Comparison of ENCODE assay signal across 9 mouse cellular contexts in genomic region chr5:115790436-115790835, GRCm38 (mm10). TPM values are rescaled to one million over a fixed set of nuclear protein-coding genes. Genes with fewer than 3 reads are reported as not detected.
DNase-seq lines count a peak whose midpoint lies in the region; ATAC-seq lines count a peak whose summit lies in the region.
"Had no signal": no experiment of that assay in that cellular context is flagged by ENCODE, and none has a peak within 500 bp of the region (broad histone marks: within the 10 kb centered on the region; RNA-seq: fewer than 3 reads in every experiment).

No protein-coding gene starts in this region.

- DNase-seq in heart, adult 18-20 months = peak; percentile 49 to 76
- peak; percentile 83 for DNase-seq in adipocyte (ENCODE audit: low spot score)
- DNase-seq in cerebellum, postnatal 4 days (ENCODE audit: low spot score in 2 of 2) = peak; percentile 63 to 64
- DNase-seq in gastrocnemius, postnatal 36 days = peak; percentile 19 to 25
- DNase-seq in layer of hippocampus, adult 9-11 months = peak; percentile 56
- DNase-seq in spleen, postnatal 10 days (ENCODE audit: low spot score in 2 of 2) = peak; percentile 28 to 69

- intact Hi-C loops in gastrocnemius, postnatal 36 days (cut with DNase I) = no loop called here

- no peaks in the 10 kb centered on the region for H3K4me1 ChIP-seq in heart, embryonic 11.5 days (ENCODE audit: control insufficient read depth, insufficient read depth, low read length)
- H3K4me1 ChIP-seq: megakaryocyte, embryonic 14.5 days had no signal

- H3K27ac ChIP-seq in heart, embryonic 11.5 days (ENCODE audit: low read depth, low read length) = no peak overlapping the region

- H3K9me3 ChIP-seq in heart, embryonic 11.5 days (replicated peaks; ENCODE audit: control insufficient read depth, low read length) = no peaks in the 10 kb centered on the region

- no peak overlapping the region for H3K4me3 ChIP-seq in heart, embryonic 11.5 days (ENCODE audit: low read depth, low read length)
- H3K4me3 ChIP-seq: megakaryocyte, embryonic 14.5 days had no signal

- 7% methylated on average over 3 of the region's 3 CpGs for WGBS in heart, embryonic 11.5 days (ENCODE audit: insufficient replicate concordance)

- ATAC-seq in heart, embryonic 11.5 days (replicated peaks; ENCODE audit: insufficient number of reproducible peaks, low FRiP score, low TSS enrichment) = no peak
- peak; percentile 82 for ATAC-seq in megakaryocyte progenitor cell, adult 5-6 weeks (replicated peaks; ENCODE audit: poor library complexity)

- H3K27me3 ChIP-seq in heart, embryonic 11.5 days (ENCODE audit: control insufficient read depth, insufficient read depth, low read length) = no peaks in the 10 kb centered on the region
- H3K27me3 ChIP-seq: megakaryocyte, embryonic 14.5 days had no signal

- H3K4me2 ChIP-seq in heart, embryonic 11.5 days = no peak overlapping the region

- H3K9ac ChIP-seq in heart, embryonic 11.5 days (ENCODE audit: low read depth, low read length) = no peak overlapping the region

- no peaks in the 10 kb centered on the region for H3K36me3 ChIP-seq in heart, embryonic 11.5 days (ENCODE audit: control insufficient read depth, insufficient read depth, low read length)

RNA-seq across cellular contexts. Expression of gene Cit, which starts 54.6 kb away (rescaled TPM):
- total RNA-seq in heart, adult 18-20 months (2021) = 1 to 10 TPM in 1 of 2 experiments, under 1 TPM in 1; 0.77 to 1.0 TPM
- polyA plus RNA-seq in heart, embryonic 11.5 days (2014; fragmentation: Nextera tagmentation; extraction: Ambion mirVana) = 21.8 and 33.1 TPM in 2 replicates
- 1 to 10 TPM in 1 of 2 experiments, under 1 TPM in 1; 0.69 to 1.2 TPM for total RNA-seq in gastrocnemius, postnatal 36 days (2021)
- 21.5 and 29.3 TPM in 2 replicates for total RNA-seq in megakaryocyte progenitor cell, adult 5-6 weeks (2015)
- total RNA-seq in megakaryocyte progenitor cell, adult 5-6 weeks (2017) = 22.3 and 49.3 TPM in 2 replicates

RNA-seq across cellular contexts. Expression of gene Bicdl1, which starts 59.0 kb away (rescaled TPM):
- total RNA-seq in heart, adult 18-20 months (2021) = 1 to 10 TPM; 8.0 to 8.3 TPM
- 4.4 and 6.6 TPM in 2 replicates for polyA plus RNA-seq in heart, embryonic 11.5 days (2014; fragmentation: Nextera tagmentation; extraction: Ambion mirVana)
- total RNA-seq in gastrocnemius, postnatal 36 days (2021) = 1 to 10 TPM; 2.6 to 3.6 TPM
- 0.39 and 1.7 TPM in 2 replicates for total RNA-seq in megakaryocyte progenitor cell, adult 5-6 weeks (2015)
- total RNA-seq in megakaryocyte progenitor cell, adult 5-6 weeks (2017) = 0.84 TPM in 1 of 2 replicates, not detected in the other

Comparison
In these comparisons a context has a peak if more than half of its experiments do, and no peak if none do; other contexts are left out.
1. DNase-seq: peak in every context shown above with its lines; median percentile 83 in adipocyte; 64 in cerebellum, postnatal 4 days; 62 in heart, adult 18-20 months; 56 in layer of hippocampus, adult 9-11 months; 48 in spleen, postnatal 10 days; 22 in gastrocnemius, postnatal 36 days.
2. RNA of gene Cit, which starts 54.6 kb away (total RNA-seq): 21.5 to 49.3 TPM in megakaryocyte progenitor cell, adult 5-6 weeks; 0.69 to 1.2 TPM in gastrocnemius, postnatal 36 days and 0.77 to 1.0 TPM in heart, adult 18-20 months; every median in the first group is over 10 times any median in the second.